Mouse (Mus musculus) liver, embryonic 14.5 days (tissue): Measurements from ENCODE around the gene Rab7. TPM values are rescaled to one million over a fixed set of nuclear protein-coding genes. Genes with fewer than 3 reads are reported as not detected.
A peak's percentile ranks its signal among the peaks of the same experiment; 100 is the strongest.

Experiments
- ATAC-seq: fragments of 200-750 bp; cut with Nextera tagmentation; 2 replicates; pipeline ENCODE4 v1.8.0; 2017; ENCODE audit warnings: moderate number of reproducible peaks, mild to moderate bottlenecking, moderate library complexity; ENCODE audit not compliant: insufficient read depth
- DNase-seq, 3 experiments: peaks; one replicate each; pipeline ENCODE4 v3.0.0-alpha.2; 2012 to 2013; ENCODE audit warnings: low read depth in 3 of 3, low spot score in 3 of 3
- H3K27ac ChIP-seq: fragments of 300-500 bp; sonication (generic); 2 replicates; pipeline ENCODE4 v1.5.1; 2014; ENCODE audit warnings: moderate library complexity, mild to moderate bottlenecking, control low read depth, inconsistent platforms
- H3K27me3 ChIP-seq: fragments of 300-500 bp; sonication (generic); 2 replicates; pipeline ENCODE4 v1.6.1; 2014; ENCODE audit warnings: mild to moderate bottlenecking, low read length, moderate library complexity; ENCODE audit not compliant: control insufficient read depth, insufficient read depth
- H3K36me3 ChIP-seq: fragments of 300-500 bp; sonication (generic); replicated peaks from 2 replicates; pipeline ENCODE4 v1.6.1; 2014; ENCODE audit warnings: low read depth; ENCODE audit not compliant: control insufficient read depth, insufficient read depth
- H3K4me1 ChIP-seq, 2 experiments: fragments of 200-500 bp in 1 of 2; fragments of 300-500 bp in 1 of 2; sonication (generic) in 1 of 2; replicated peaks; 2 replicates each; pipeline ENCODE4 v1.6.1; 2012 to 2014; ENCODE audit warnings: antibody characterized with exemption in 1 of 2, inconsistent platforms in 1 of 2, low read length in 1 of 2; ENCODE audit not compliant: control insufficient read depth in 2 of 2, insufficient read depth in 2 of 2
- H3K4me2 ChIP-seq: fragments of 300-500 bp; sonication (generic); 2 replicates; pipeline ENCODE4 v1.6.1; 2014; ENCODE audit warnings: low read depth, mild to moderate bottlenecking, control low read depth, moderate library complexity
- H3K4me3 ChIP-seq, 2 experiments: fragments of 200-500 bp in 1 of 2; fragments of 300-500 bp in 1 of 2; sonication (generic) in 1 of 2; 2 replicates each; pipeline ENCODE4 v1.5.1; 2012 to 2014; ENCODE audit warnings: low read depth in 2 of 2, low read length in 2 of 2, mild to moderate bottlenecking in 2 of 2, control low read depth in 1 of 2, inconsistent platforms in 1 of 2, moderate library complexity in 1 of 2; ENCODE audit not compliant: insufficient read depth in 1 of 2
- H3K9ac ChIP-seq: fragments of 300-500 bp; sonication (generic); replicated peaks from 2 replicates; pipeline ENCODE4 v1.6.1; 2014; ENCODE audit warnings: mild to moderate bottlenecking, control low read depth, moderate library complexity
- H3K9me3 ChIP-seq: fragments of 300-500 bp; sonication (generic); 2 replicates; pipeline ENCODE4 v1.6.1; 2016; ENCODE audit warnings: low read length, mixed read lengths; ENCODE audit not compliant: control insufficient read depth
- CTCF ChIP-seq: IDR thresholded peaks from 2 replicates; pipeline ENCODE4 v1.5.1; 2016; ENCODE audit warnings: antibody characterized with exemption, low read depth, control low read depth
- EP300 ChIP-seq: IDR thresholded peaks from 2 replicates; pipeline ENCODE4 v1.6.1; 2016; ENCODE audit warnings: antibody characterized with exemption, low read depth
- WGBS: fragments of 180-500 bp; shearing (Covaris S2); extraction: QIAGEN DNeasy Blood & Tissue Kit; methylation state at CpG from one replicate; pipeline ENCODE4 v1.1.7; 2014; ENCODE audit not compliant: insufficient replicate concordance; 5-methylcytosine and 5-hydroxymethylcytosine counted together
- polyA plus RNA-seq, 2 experiments: library from polyadenylated mRNA; depleted of rRNA in 1 of 2; stranded (reverse) in 1 of 2; unstranded in 1 of 2; fragments of >200 nt; fragmentation: Nextera tagmentation in 1 of 2; extraction: Ambion mirVana in 1 of 2; gene quantifications; 2 replicates each; pipeline versions ENCODE4 v1.2.1 to v1.2.3; 2012 to 2014

The Rab7 gene
- polyA plus RNA-seq, 2 experiments, result 76.7 to 110 TPM

- TF ChIP-seq EP300, result no peak
- no peak for TF ChIP-seq CTCF
- no peak overlapping the region for H3K27ac ChIP-seq
These were observed 53.2 kb downstream of the Rab7 start for GRCm38 (mm10) chr6:87991886-87992285.

GRCm38 (mm10) chr6:87991216-87991615 is 53.9 kb downstream of the Rab7 start:
- no peaks in the 10 kb centered on the region for H3K9me3 ChIP-seq
- H3K27ac ChIP-seq, result no peak overlapping the region
- DNase-seq, result no peak
- H3K27me3 ChIP-seq, result no peaks in the 10 kb centered on the region
- ATAC-seq, result no peak
- H3K4me3 ChIP-seq, result no peak overlapping the region
- no peak overlapping the region for H3K4me2 ChIP-seq
- H3K36me3 ChIP-seq, result no peaks in the 10 kb centered on the region
- no peak for TF ChIP-seq CTCF
- no peak overlapping the region for H3K9ac ChIP-seq
- 47% methylated on average over 4 of the region's 4 CpGs for WGBS
- peaks cover 8 to 18% of the 10 kb centered on the region in 2 experiments for H3K4me1 ChIP-seq

More at GRCm38 (mm10) chr6:87991886-87992285, 53.2 kb downstream of the Rab7 start:
- no peaks in the 10 kb centered on the region for H3K36me3 ChIP-seq
- peaks cover 8 to 18% of the 10 kb centered on the region in 2 experiments for H3K4me1 ChIP-seq
- no peaks in the 10 kb centered on the region for H3K9me3 ChIP-seq
- no peak overlapping the region for H3K4me3 ChIP-seq
- DNase-seq, result no peak
- H3K9ac ChIP-seq, result no peak overlapping the region
- H3K4me2 ChIP-seq, result no peak overlapping the region
- 53% methylated on average over 1 of the region's 1 CpGs for WGBS
- no peaks in the 10 kb centered on the region for H3K27me3 ChIP-seq
- no peak for ATAC-seq

- Histone ChIP-seq H3K4me3 (no peak overlapping the region), H3K4me1 (no peaks in the 10 kb centered on the region), H3K36me3 (no peaks in the 10 kb centered on the region), H3K9ac (no peak overlapping the region), H3K9me3 (no peaks in the 10 kb centered on the region), H3K27me3 (peaks cover 45% of the 10 kb centered on the region), H3K27ac (no peak overlapping the region), H3K4me2 (no peak overlapping the region)
- DNase-seq (no peak), ATAC-seq (no peak)
- WGBS, result 46% methylated on average over 9 of the region's 9 CpGs
- no peak for TF ChIP-seq CTCF
- no peak for TF ChIP-seq EP300
These were observed 62.6 kb downstream of the Rab7 start for GRCm38 (mm10) chr6:87982506-87982905.

GRCm38 (mm10) chr6:87981547-87982256 is 63.4 kb downstream of the Rab7 start, which contains the start of gene H1fx:
TSS of gene H1fx (minus strand) at chr6:87981637.
- TF ChIP-seq EP300 (no peak), CTCF (0 out of 2 replicates have a peak, but pooled peaks have one; percentile 21)
- Histone ChIP-seq H3K27ac (no peak within 1 kb of the TSS), H3K9me3 (no peaks in the 10 kb centered on the region), H3K4me3 (peak within 1 kb of the TSS; percentile 55 to 61), H3K27me3 (peaks cover 45% of the 10 kb centered on the region), H3K9ac (no peak within 1 kb of the TSS), H3K4me1 (no peaks in the 10 kb centered on the region), H3K4me2 (peak within 1 kb of the TSS; percentile 57), H3K36me3 (no peaks in the 10 kb centered on the region)
- WGBS, result 2% methylated on average over 55 of the region's 55 CpGs
- peak; percentile 41 for ATAC-seq
- DNase-seq, result no peak

GRCm38 (mm10) chr6:87981030-87981485 is 64.0 kb downstream of the Rab7 start:
- H3K36me3 ChIP-seq, result no peaks in the 10 kb centered on the region
- H3K4me3 ChIP-seq, result peak overlapping the region; percentile 55 to 61
- H3K27me3 ChIP-seq, result peaks cover 45% of the 10 kb centered on the region
- H3K9ac ChIP-seq, result no peak overlapping the region
- H3K4me1 ChIP-seq, result no peaks in the 10 kb centered on the region
- ATAC-seq, result no peak
- H3K27ac ChIP-seq, result no peak overlapping the region
- peak overlapping the region; percentile 57 for H3K4me2 ChIP-seq
- TF ChIP-seq EP300, result no peak
- TF ChIP-seq CTCF, result no peak
- H3K9me3 ChIP-seq, result no peaks in the 10 kb centered on the region
- DNase-seq, result no peak
- under 1% methylated on average over 52 of the region's 56 CpGs for WGBS
